Mouse (Mus musculus) testis, adult 2 months (tissue): ENCODE data around the gene Sat2. TPM values are rescaled to one million over a fixed set of nuclear protein-coding genes. Genes with fewer than 3 reads are reported as not detected.
A peak's percentile ranks its signal among the peaks of the same experiment; 100 is the strongest.
"Not testable (repeated sequence)": the region's sequence is repeated elsewhere in the genome, so short reads cannot be mapped to it uniquely, and the experiment has no call there.

ENCODE experiments used
- H3K27ac ChIP-seq: fragments of 200-500 bp; 2 replicates; pipeline ENCODE4 v1.5.1; 2012; ENCODE audit warnings: low read depth, low read length; ENCODE audit not compliant: control insufficient read depth, insufficient read depth
- H3K27me3 ChIP-seq: fragments of 200-500 bp; 2 replicates; pipeline ENCODE4 v1.6.1; 2012; ENCODE audit warnings: mild to moderate bottlenecking, low read length, moderate library complexity; ENCODE audit not compliant: control insufficient read depth, insufficient read depth
- H3K36me3 ChIP-seq: fragments of 200-500 bp; 2 replicates; pipeline ENCODE4 v1.6.1; 2012; ENCODE audit warnings: mild to moderate bottlenecking, low read length; ENCODE audit not compliant: control insufficient read depth, insufficient read depth
- H3K4me1 ChIP-seq: fragments of 200-500 bp; 2 replicates; pipeline ENCODE4 v1.6.1; 2012; ENCODE audit warnings: low read length; ENCODE audit not compliant: control insufficient read depth, insufficient read depth
- H3K4me3 ChIP-seq: fragments of 200-500 bp; 2 replicates; pipeline ENCODE4 v1.5.1; 2012; ENCODE audit warnings: low read depth, mild to moderate bottlenecking, low read length, moderate library complexity, mixed read lengths; ENCODE audit not compliant: control insufficient read depth
- CTCF ChIP-seq: fragments of 200-500 bp; IDR thresholded peaks from 2 replicates; pipeline ENCODE4 v1.5.1; 2012; ENCODE audit warnings: low read depth, mild to moderate bottlenecking, inconsistent platforms, low read length, moderate library complexity; ENCODE audit not compliant: control insufficient read depth, insufficient read depth, insufficient replicate concordance
- POLR2A ChIP-seq: fragments of 200-500 bp; IDR thresholded peaks from 2 replicates; pipeline ENCODE4 v1.6.1; 2012; ENCODE audit warnings: low read depth, mild to moderate bottlenecking, inconsistent platforms, low read length, moderate library complexity; ENCODE audit not compliant: control insufficient read depth
- polyA plus RNA-seq: library from polyadenylated mRNA; depleted of rRNA; stranded (reverse); fragments of >200 nt; gene quantifications from 2 replicates; pipeline ENCODE4 v1.2.3, GENCODE M21; 2012

The Sat2 gene
- polyA plus RNA-seq, 1 experiment, result 9.4 TPM

GRCm38 (mm10) chr11:69608525-69608924, 13.3 kb upstream of the Sat2 start:
- no peak overlapping the region for H3K27ac ChIP-seq
- no peak overlapping the region for H3K4me3 ChIP-seq
- no peaks in the 10 kb centered on the region for H3K36me3 ChIP-seq
- no peaks in the 10 kb centered on the region for H3K27me3 ChIP-seq
- peaks cover 19% of the 10 kb centered on the region for H3K4me1 ChIP-seq
- no peak for TF ChIP-seq POLR2A
- no peak for TF ChIP-seq CTCF

DNA sequence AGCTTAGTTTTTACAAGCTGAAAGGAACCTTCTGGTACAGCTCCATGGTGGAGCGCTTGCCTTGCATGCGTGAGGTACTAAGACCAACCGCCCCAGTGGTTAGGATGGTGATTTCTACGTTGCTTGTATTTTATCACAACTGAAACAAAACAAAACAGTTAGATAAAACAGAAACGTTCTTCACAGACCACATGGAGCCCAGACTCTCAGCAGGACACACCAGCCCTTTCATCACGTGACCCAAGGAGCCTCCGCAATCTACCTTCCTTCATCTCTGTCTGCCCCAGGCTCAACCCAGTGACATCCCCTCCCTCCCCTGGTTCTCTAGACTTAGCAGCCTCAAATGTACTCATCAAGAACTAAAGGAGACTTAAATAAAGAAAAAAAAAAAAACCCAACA, 12.4 kb upstream of the Sat2 start:
- no peak for TF ChIP-seq POLR2A
- no peak for TF ChIP-seq CTCF
- H3K4me1 ChIP-seq, result peaks cover 25% of the 10 kb centered on the region
- H3K4me3 ChIP-seq, result no peak overlapping the region
- H3K27me3 ChIP-seq, result no peaks in the 10 kb centered on the region
- H3K36me3 ChIP-seq, result no peaks in the 10 kb centered on the region
- no peak overlapping the region for H3K27ac ChIP-seq

DNA sequence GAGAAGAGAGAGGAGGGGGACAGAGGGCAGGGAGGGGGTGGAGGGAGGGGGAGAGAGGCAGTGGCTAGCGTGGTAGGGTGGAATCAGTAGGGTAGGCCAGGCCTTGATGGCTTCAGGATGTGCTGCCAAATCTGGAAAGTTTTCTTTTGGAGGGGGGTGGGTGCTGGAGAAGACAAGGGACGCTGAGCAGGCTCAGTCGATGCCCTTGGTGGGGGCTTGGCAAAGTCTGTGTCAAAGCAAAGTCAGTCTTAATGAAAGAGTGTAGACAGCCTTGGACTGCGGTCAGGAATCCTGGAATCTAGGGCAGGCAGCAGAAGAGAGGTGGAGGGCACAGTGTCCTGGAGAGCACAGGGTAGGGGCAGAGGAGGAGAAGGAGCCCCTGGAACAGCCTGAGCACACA, 10.9 kb upstream of the Sat2 start:
- peaks cover 13% of the 10 kb centered on the region for H3K4me1 ChIP-seq
- no peak overlapping the region for H3K4me3 ChIP-seq
- no peaks in the 10 kb centered on the region for H3K36me3 ChIP-seq
- no peaks in the 10 kb centered on the region for H3K27me3 ChIP-seq
- H3K27ac ChIP-seq, result no peak overlapping the region
- TF ChIP-seq CTCF, result no peak
- no peak for TF ChIP-seq POLR2A

GRCm38 (mm10) chr11:69613553-69614256, 8.1 kb upstream of the Sat2 start:
- Histone ChIP-seq H3K36me3 (no peaks in the 10 kb centered on the region), H3K4me3 (peak overlapping the region; percentile 42), H3K27me3 (no peaks in the 10 kb centered on the region), H3K27ac (peak overlapping the region; percentile 64), H3K4me1 (peaks cover 11% of the 10 kb centered on the region)
- TF ChIP-seq CTCF, result peak; percentile 76; the same call in 1 of the 2 replicates
- TF ChIP-seq POLR2A, result no peak

DNA sequence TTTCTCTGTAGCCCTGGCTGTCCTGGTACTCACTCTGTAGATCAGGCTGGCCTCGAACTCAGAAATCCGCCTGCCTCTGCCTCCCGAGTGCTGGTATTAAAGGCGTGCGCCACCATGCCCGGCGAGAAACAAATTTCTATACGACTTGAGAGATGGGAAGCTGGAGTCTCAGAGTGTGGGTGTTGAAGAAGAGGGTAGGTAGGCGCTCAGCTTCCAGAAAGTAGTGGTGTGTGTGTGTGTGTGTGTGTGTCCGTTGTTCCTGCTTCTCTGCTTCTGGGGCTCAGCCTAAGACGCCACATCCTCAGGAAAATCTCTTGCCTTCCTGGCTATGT, 7.6 kb upstream of the Sat2 start:
- peaks cover 11% of the 10 kb centered on the region for H3K4me1 ChIP-seq
- not testable (repeated sequence) for H3K27ac ChIP-seq, H3K27me3 ChIP-seq, H3K36me3 ChIP-seq
- H3K4me3 ChIP-seq, result peak overlapping the region; percentile 40

DNA sequence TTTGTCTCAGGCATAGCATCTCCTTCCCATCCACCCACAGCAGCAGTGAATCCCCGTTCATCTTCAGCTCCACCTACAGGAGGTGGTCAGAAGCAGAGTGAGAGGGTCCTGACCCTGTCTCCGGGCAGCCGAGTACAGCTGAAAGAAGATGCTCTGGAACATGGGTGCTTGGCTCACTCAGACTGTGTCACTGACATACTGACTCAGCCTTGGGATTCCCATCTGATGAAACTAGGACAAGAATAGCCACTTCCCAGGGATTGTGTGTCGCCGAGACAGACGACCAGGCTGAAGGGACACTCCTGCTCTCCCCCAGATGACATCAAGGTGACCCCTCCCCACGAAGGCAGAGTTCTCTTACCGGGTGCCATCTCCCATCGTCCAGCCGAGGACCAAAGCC, 5.0 kb upstream of the Sat2 start:
- peak overlapping the region; percentile 27; the same call in 1 of the 2 replicates for H3K27ac ChIP-seq
- no peaks in the 10 kb centered on the region for H3K27me3 ChIP-seq
- H3K4me1 ChIP-seq, result peaks cover 14% of the 10 kb centered on the region
- TF ChIP-seq CTCF (no peak), POLR2A (no peak)
- H3K4me3 ChIP-seq, result no peak overlapping the region
- H3K36me3 ChIP-seq, result no peaks in the 10 kb centered on the region

DNA sequence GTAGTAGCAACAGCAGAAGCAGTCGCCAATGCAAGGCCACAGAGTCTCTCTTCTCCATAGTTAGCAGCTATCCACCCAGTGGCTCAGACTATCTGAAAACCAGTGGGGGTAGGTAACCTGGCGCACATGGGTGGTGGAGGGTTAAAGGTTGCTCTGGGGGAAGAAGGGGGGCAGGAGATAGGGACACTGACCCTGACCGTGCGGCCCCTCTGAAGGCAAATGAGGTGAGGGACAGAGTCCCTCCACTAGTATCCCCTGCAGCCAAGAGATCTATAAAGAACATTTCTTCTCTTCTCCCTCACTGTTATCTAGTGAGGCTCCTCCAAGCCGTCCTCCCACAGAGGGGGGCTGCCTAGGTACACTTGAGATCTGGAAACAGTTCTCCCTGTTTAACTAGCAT, 4.0 kb upstream of the Sat2 start, which contains the start of gene Shbg:
Gene Shbg, minus strand, starts transcription at position 101 of the 400 bp plus-strand sequence.
- H3K27me3 ChIP-seq, result no peaks in the 10 kb centered on the region
- peak within 1 kb of the TSS; percentile 44 for H3K27ac ChIP-seq
- no peaks in the 10 kb centered on the region for H3K36me3 ChIP-seq
- H3K4me1 ChIP-seq, result peaks cover 24% of the 10 kb centered on the region
- no peak within 1 kb of the TSS for H3K4me3 ChIP-seq
- TF ChIP-seq POLR2A, result no peak
- no peak for TF ChIP-seq CTCF

DNA sequence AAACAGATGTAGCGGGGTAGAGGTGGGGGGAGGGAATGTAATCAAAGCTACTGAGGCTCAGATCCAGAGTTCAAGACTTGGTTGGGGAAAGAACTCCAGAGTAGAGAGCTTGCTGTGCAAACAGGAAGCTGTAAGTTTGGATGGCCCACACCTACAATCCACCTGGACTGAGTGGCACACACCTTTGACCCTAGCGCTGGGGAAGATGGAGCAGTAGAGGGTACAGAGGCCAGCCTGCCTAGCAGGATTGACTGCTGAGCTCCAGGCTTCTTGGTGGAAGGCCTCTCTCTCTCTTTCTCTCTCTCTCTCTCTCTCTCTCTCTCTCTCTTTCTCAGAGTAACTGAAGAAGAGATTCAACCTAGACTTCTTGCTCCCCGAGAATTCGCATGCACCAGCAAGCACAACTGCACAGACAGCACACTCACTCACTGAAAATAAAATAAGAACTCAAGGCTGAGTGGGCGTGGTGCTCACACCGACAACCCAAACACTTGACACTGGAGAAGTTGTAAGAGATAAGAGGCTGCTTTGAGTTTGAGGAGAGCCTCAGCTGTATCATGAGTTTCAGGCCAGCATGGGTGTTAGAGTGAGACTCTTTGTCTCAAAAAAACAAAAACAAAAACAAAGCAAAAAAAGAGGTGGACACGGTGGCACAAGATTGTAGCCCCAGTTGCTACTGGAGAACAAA, 1.3 kb upstream of the Sat2 start:
- no peaks in the 10 kb centered on the region for H3K36me3 ChIP-seq
- no peaks in the 10 kb centered on the region for H3K27me3 ChIP-seq
- H3K27ac ChIP-seq, result no peak overlapping the region; the same call in 1 of the 2 replicates
- H3K4me3 ChIP-seq, result no peak overlapping the region
- no peak for TF ChIP-seq POLR2A
- no peak for TF ChIP-seq CTCF
- H3K4me1 ChIP-seq, result peaks cover 16% of the 10 kb centered on the region
